Mouse (Mus musculus) midbrain, embryonic 13.5 days (tissue): ENCODE results near the gene Vps13d. TPM values are rescaled to one million over a fixed set of nuclear protein-coding genes. Genes with fewer than 3 reads are reported as not detected.
A peak's percentile ranks its signal among the peaks of the same experiment; 100 is the strongest.

Experiments
- ATAC-seq: fragments of 200-750 bp; cut with Nextera tagmentation; 2 replicates; pipeline ENCODE4 v1.8.0; 2017; ENCODE audit warnings: mild to moderate bottlenecking, moderate TSS enrichment, moderate library complexity
- H3K27ac ChIP-seq: fragments of 300-500 bp; sonication (generic); 2 replicates; pipeline ENCODE4 v1.5.1; 2015; ENCODE audit warnings: inconsistent platforms, mild to moderate bottlenecking, moderate library complexity
- H3K27me3 ChIP-seq: fragments of 300-500 bp; sonication (generic); 2 replicates; pipeline ENCODE4 v1.6.1; 2015; ENCODE audit warnings: mild to moderate bottlenecking, inconsistent platforms
- H3K36me3 ChIP-seq: fragments of 300-500 bp; sonication (generic); 2 replicates; pipeline ENCODE4 v1.6.1; 2015; ENCODE audit warnings: mild to moderate bottlenecking, inconsistent platforms
- H3K4me1 ChIP-seq: fragments of 300-500 bp; sonication (generic); replicated peaks from 2 replicates; pipeline ENCODE4 v1.6.1; 2015; ENCODE audit warnings: inconsistent platforms
- H3K4me2 ChIP-seq: fragments of 300-500 bp; sonication (generic); replicated peaks from 2 replicates; pipeline ENCODE4 v1.6.1; 2015; ENCODE audit warnings: moderate library complexity, mild to moderate bottlenecking, inconsistent platforms
- H3K4me3 ChIP-seq: fragments of 300-500 bp; sonication (generic); replicated peaks from 2 replicates; pipeline ENCODE4 v1.5.1; 2015; ENCODE audit warnings: mild to moderate bottlenecking, inconsistent platforms
- H3K9ac ChIP-seq: fragments of 300-500 bp; sonication (generic); replicated peaks from 2 replicates; pipeline ENCODE4 v1.6.1; 2015; ENCODE audit warnings: mild to moderate bottlenecking, inconsistent platforms
- H3K9me3 ChIP-seq: fragments of 300-500 bp; sonication (generic); 2 replicates; pipeline ENCODE4 v1.6.1; 2016; ENCODE audit warnings: mild to moderate bottlenecking, inconsistent platforms
- WGBS: fragments of 180-500 bp; shearing (Covaris S2); methylation state at CpG from one replicate; pipeline ENCODE4 v1.1.7; 2015; 5-methylcytosine and 5-hydroxymethylcytosine counted together
- polyA plus RNA-seq: library from polyadenylated mRNA; unstranded; fragments of >200 nt; fragmentation: Nextera tagmentation; extraction: Ambion mirVana; gene quantifications from 2 replicates; pipeline ENCODE4 v1.2.1, GENCODE M21; 2015

Vps13d gene
- polyA plus RNA-seq: 8.1 and 9.4 TPM in 2 replicates

GRCm38 (mm10) chr4:145194559-145195162, at the start of gene Vps13d:
Gene Vps13d (minus strand): TSS chr4:145195005.
- H3K4me2 ChIP-seq: peak within 1 kb of the TSS; percentile 93

GRCm38 (mm10) chr4:145242719-145243350, 48.0 kb upstream of the Vps13d start:
- Histone ChIP-seq H3K36me3 (no peaks in the 10 kb centered on the region), H3K4me2 (no peak overlapping the region), H3K27me3 (peaks cover 31% of the 10 kb centered on the region), H3K4me1 (peaks cover 9% of the 10 kb centered on the region), H3K27ac (no peak overlapping the region), H3K4me3 (no peak overlapping the region), H3K9ac (no peak overlapping the region), H3K9me3 (no peaks in the 10 kb centered on the region)
- 63% methylated on average over 1 of the region's 1 CpGs for WGBS
- no peak for ATAC-seq

More at GRCm38 (mm10) chr4:145194559-145195162, at the start of gene Vps13d:
- Histone ChIP-seq H3K9ac (peak within 1 kb of the TSS; percentile 92), H3K27me3 (no peaks in the 10 kb centered on the region), H3K4me1 (peaks cover 18% of the 10 kb centered on the region), H3K36me3 (peaks cover 8% of the 10 kb centered on the region), H3K9me3 (no peaks in the 10 kb centered on the region), H3K4me3 (peak within 1 kb of the TSS; percentile 82), H3K27ac (peak within 1 kb of the TSS; percentile 75)
- under 1% methylated on average over 53 of the region's 53 CpGs for WGBS
- ATAC-seq: peak; percentile 95

- Histone ChIP-seq H3K36me3 (no peaks in the 10 kb centered on the region), H3K4me2 (no peak overlapping the region), H3K9ac (no peak overlapping the region), H3K4me1 (no peaks in the 10 kb centered on the region), H3K4me3 (no peak overlapping the region), H3K9me3 (no peaks in the 10 kb centered on the region), H3K27ac (no peak overlapping the region), H3K27me3 (peaks cover 13% of the 10 kb centered on the region)
- ATAC-seq: no peak
- WGBS: 79% methylated on average over 4 of the region's 4 CpGs
These were observed 46.0 kb upstream of the Vps13d start for GRCm38 (mm10) chr4:145240723-145241231.

- no peaks in the 10 kb centered on the region for H3K4me1 ChIP-seq
- 70% methylated on average over 4 of the region's 4 CpGs for WGBS
- no peaks in the 10 kb centered on the region for H3K36me3 ChIP-seq
- H3K27ac ChIP-seq: no peak overlapping the region
- no peaks in the 10 kb centered on the region for H3K27me3 ChIP-seq
- H3K9me3 ChIP-seq: no peaks in the 10 kb centered on the region
- no peak overlapping the region for H3K4me3 ChIP-seq
- no peak overlapping the region for H3K4me2 ChIP-seq
- no peak overlapping the region for H3K9ac ChIP-seq
- ATAC-seq: peak; percentile 43; the same call in 1 of the 2 replicates
These were observed 44.4 kb upstream of the Vps13d start for GRCm38 (mm10) chr4:145239049-145239830.

GRCm38 (mm10) chr4:145236027-145236426, 41.2 kb upstream of the Vps13d start:
- H3K4me2 ChIP-seq: no peak overlapping the region
- ATAC-seq: no peak
- no peaks in the 10 kb centered on the region for H3K36me3 ChIP-seq
- peaks cover 4% of the 10 kb centered on the region; the same call in 1 of the 2 replicates for H3K4me1 ChIP-seq
- H3K4me3 ChIP-seq: no peak overlapping the region
- WGBS: 92% methylated on average over 7 of the region's 7 CpGs
- no peak overlapping the region for H3K27ac ChIP-seq
- no peaks in the 10 kb centered on the region for H3K27me3 ChIP-seq
- no peak overlapping the region for H3K9ac ChIP-seq
- no peaks in the 10 kb centered on the region for H3K9me3 ChIP-seq

GRCm38 (mm10) chr4:145233487-145234228, 38.9 kb upstream of the Vps13d start:
- H3K9me3 ChIP-seq: no peaks in the 10 kb centered on the region
- no peak overlapping the region for H3K4me3 ChIP-seq
- H3K36me3 ChIP-seq: no peaks in the 10 kb centered on the region
- no peak overlapping the region for H3K4me2 ChIP-seq
- H3K4me1 ChIP-seq: peaks cover 4% of the 10 kb centered on the region; the same call in 1 of the 2 replicates
- no peak for ATAC-seq
- H3K27me3 ChIP-seq: no peaks in the 10 kb centered on the region
- H3K27ac ChIP-seq: no peak overlapping the region
- whole genome bisulfite sequencing: 22% methylated on average over 3 of the region's 3 CpGs
- H3K9ac ChIP-seq: no peak overlapping the region

- Histone ChIP-seq H3K36me3 (no peaks in the 10 kb centered on the region), H3K27me3 (no peaks in the 10 kb centered on the region), H3K9me3 (no peaks in the 10 kb centered on the region), H3K27ac (no peak overlapping the region), H3K9ac (no peak overlapping the region), H3K4me2 (no peak overlapping the region), H3K4me1 (peaks cover 4% of the 10 kb centered on the region; the same call in 1 of the 2 replicates), H3K4me3 (no peak overlapping the region)
- WGBS: 90% methylated on average over 5 of the region's 5 CpGs
- ATAC-seq: no peak
These were observed 36.9 kb upstream of the Vps13d start for GRCm38 (mm10) chr4:145231732-145232131.

GRCm38 (mm10) chr4:145230647-145231046, 35.8 kb upstream of the Vps13d start:
- no peak overlapping the region for H3K9ac ChIP-seq
- H3K9me3 ChIP-seq: no peaks in the 10 kb centered on the region
- H3K4me1 ChIP-seq: peaks cover 4% of the 10 kb centered on the region; the same call in 1 of the 2 replicates
- no peaks in the 10 kb centered on the region for H3K27me3 ChIP-seq
- 94% methylated on average over 2 of the region's 2 CpGs for WGBS
- no peak overlapping the region for H3K4me2 ChIP-seq
- H3K27ac ChIP-seq: no peak overlapping the region
- no peaks in the 10 kb centered on the region for H3K36me3 ChIP-seq
- H3K4me3 ChIP-seq: no peak overlapping the region
- no peak for ATAC-seq

GRCm38 (mm10) chr4:145229524-145230163, 34.8 kb upstream of the Vps13d start:
- ATAC-seq: no peak
- WGBS: 95% methylated on average over 5 of the region's 5 CpGs
- H3K4me2 ChIP-seq: no peak overlapping the region
- no peaks in the 10 kb centered on the region for H3K9me3 ChIP-seq
- H3K4me1 ChIP-seq: peaks cover 4% of the 10 kb centered on the region; the same call in 1 of the 2 replicates
- H3K9ac ChIP-seq: no peak overlapping the region
- H3K4me3 ChIP-seq: no peak overlapping the region
- H3K27ac ChIP-seq: no peak overlapping the region
- no peaks in the 10 kb centered on the region for H3K27me3 ChIP-seq
- no peaks in the 10 kb centered on the region for H3K36me3 ChIP-seq

- 94% methylated on average over 6 of the region's 6 CpGs for WGBS
- no peak for ATAC-seq
- no peaks in the 10 kb centered on the region for H3K27me3 ChIP-seq
- H3K27ac ChIP-seq: no peak overlapping the region
- no peak overlapping the region for H3K9ac ChIP-seq
- H3K36me3 ChIP-seq: no peaks in the 10 kb centered on the region
- H3K4me1 ChIP-seq: peaks cover 4% of the 10 kb centered on the region; the same call in 1 of the 2 replicates
- H3K4me3 ChIP-seq: no peak overlapping the region
- no peaks in the 10 kb centered on the region for H3K9me3 ChIP-seq
- H3K4me2 ChIP-seq: no peak overlapping the region
These were observed 34.2 kb upstream of the Vps13d start for GRCm38 (mm10) chr4:145229051-145229450.

GRCm38 (mm10) chr4:145224613-145225012, 29.8 kb upstream of the Vps13d start:
- 89% methylated on average over 4 of the region's 4 CpGs for WGBS

More at GRCm38 (mm10) chr4:145224613-145225012, 29.8 kb upstream of the Vps13d start:
- ATAC-seq: no peak
- H3K4me2 ChIP-seq: no peak overlapping the region
- H3K9ac ChIP-seq: no peak overlapping the region
- H3K27me3 ChIP-seq: no peaks in the 10 kb centered on the region
- H3K27ac ChIP-seq: no peak overlapping the region
- H3K36me3 ChIP-seq: no peaks in the 10 kb centered on the region
- H3K9me3 ChIP-seq: no peaks in the 10 kb centered on the region
- H3K4me3 ChIP-seq: no peak overlapping the region
- H3K4me1 ChIP-seq: no peaks in the 10 kb centered on the region
